Mouse (Mus musculus): ENCODE data around the gene Lrmda. TPM values are rescaled to one million over a fixed set of nuclear protein-coding genes. Genes with fewer than 3 reads are reported as not detected.

Lrmda gene
- polyA plus RNA-seq, 1 experiment, result 0.65 TPM

DNA sequence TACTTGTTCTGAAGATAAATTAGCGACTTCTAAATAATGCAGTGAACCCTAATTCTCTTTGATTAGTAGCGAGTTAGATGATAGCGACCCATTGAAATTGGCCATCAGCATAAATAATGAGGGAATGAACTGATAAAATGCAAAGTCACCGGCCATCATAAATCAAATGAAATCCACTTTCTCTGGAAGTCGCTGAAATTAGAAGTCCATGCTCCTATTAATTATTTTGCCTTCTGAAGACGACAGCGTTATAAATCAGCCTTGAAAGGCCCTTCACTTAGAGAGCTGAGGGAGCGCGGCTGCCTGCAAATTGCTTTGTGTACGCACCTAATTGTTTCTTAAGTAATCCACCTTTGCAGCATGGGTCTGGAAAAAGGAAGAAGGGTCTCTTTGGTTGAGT, 374.1 kb downstream of the Lrmda start:
- Histone ChIP-seq H3K27ac (ENCODE audit: insufficient read depth, low read length) (no peak overlapping the region), H3K4me3 (ENCODE audit: insufficient read depth, low read length) (no peak overlapping the region), H3K4me1 (ENCODE audit: control insufficient read depth, insufficient read depth, low read length) (no peaks in the 10 kb centered on the region)
- TF ChIP-seq CTCF (IDR thresholded peaks at IDR 0.05; ENCODE audit: extremely low read depth, insufficient read depth, low read length), result no peak
- TF ChIP-seq POLR2A (IDR thresholded peaks at IDR 0.05; ENCODE audit: extremely low read depth, insufficient read depth, low read length), result no peak

- H3K4me1 ChIP-seq (ENCODE audit: control insufficient read depth, insufficient read depth, low read length), result no peaks in the 10 kb centered on the region
- no peak for TF ChIP-seq CTCF (IDR thresholded peaks at IDR 0.05; ENCODE audit: extremely low read depth, insufficient read depth, low read length)
- TF ChIP-seq POLR2A (IDR thresholded peaks at IDR 0.05; ENCODE audit: extremely low read depth, insufficient read depth, low read length), result no peak
Observed at GRCm38 (mm10) chr14:22402411-22402810, 382.9 kb downstream of the Lrmda start.

DNA sequence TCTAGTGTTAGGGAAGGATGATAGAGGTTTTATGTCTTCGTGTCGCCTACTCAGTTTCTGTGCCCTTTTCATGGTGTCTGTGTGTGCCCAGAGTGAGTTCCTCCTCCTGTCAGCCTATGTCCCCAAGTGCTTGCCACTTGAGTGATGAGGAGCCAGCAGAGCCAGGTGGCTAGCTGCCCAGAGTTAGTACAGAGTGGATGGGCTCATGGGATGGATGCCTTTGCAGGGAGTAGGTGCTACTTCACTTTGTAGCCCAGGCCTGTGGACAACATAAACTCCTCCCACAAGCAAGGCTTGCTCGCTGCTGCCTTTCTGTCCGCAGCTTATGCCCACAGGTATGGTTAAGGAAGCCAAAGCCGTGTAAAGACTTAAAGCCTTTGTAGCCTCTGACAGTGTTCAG, 387.1 kb downstream of the Lrmda start:
- no peaks in the 10 kb centered on the region for H3K4me1 ChIP-seq (ENCODE audit: control insufficient read depth, insufficient read depth, low read length)
- no peak overlapping the region for H3K27ac ChIP-seq (ENCODE audit: insufficient read depth, low read length)
- no peak overlapping the region for H3K4me3 ChIP-seq (ENCODE audit: insufficient read depth, low read length)
- TF ChIP-seq POLR2A (IDR thresholded peaks at IDR 0.05; ENCODE audit: extremely low read depth, insufficient read depth, low read length), result no peak
- no peak for TF ChIP-seq CTCF (IDR thresholded peaks at IDR 0.05; ENCODE audit: extremely low read depth, insufficient read depth, low read length)

More at GRCm38 (mm10) chr14:22402411-22402810, 382.9 kb downstream of the Lrmda start:
- no peak overlapping the region for H3K4me3 ChIP-seq (ENCODE audit: insufficient read depth, low read length)
- H3K27ac ChIP-seq (ENCODE audit: insufficient read depth, low read length), result no peak overlapping the region

- no peaks in the 10 kb centered on the region for H3K4me1 ChIP-seq (ENCODE audit: control insufficient read depth, insufficient read depth, low read length)
- TF ChIP-seq CTCF (IDR thresholded peaks at IDR 0.05; ENCODE audit: extremely low read depth, insufficient read depth, low read length) (no peak), POLR2A (IDR thresholded peaks at IDR 0.05; ENCODE audit: extremely low read depth, insufficient read depth, low read length) (no peak)
Observed at GRCm38 (mm10) chr14:22410826-22411225, 391.3 kb downstream of the Lrmda start.

GRCm38 (mm10) chr14:22413220-22413619, 393.7 kb downstream of the Lrmda start:
- TF ChIP-seq POLR2A (IDR thresholded peaks at IDR 0.05; ENCODE audit: extremely low read depth, insufficient read depth, low read length), result no peak
- no peak for TF ChIP-seq CTCF (IDR thresholded peaks at IDR 0.05; ENCODE audit: extremely low read depth, insufficient read depth, low read length)

More at GRCm38 (mm10) chr14:22410826-22411225, 391.3 kb downstream of the Lrmda start:
- Histone ChIP-seq H3K27ac (ENCODE audit: insufficient read depth, low read length) (no peak overlapping the region), H3K4me3 (ENCODE audit: insufficient read depth, low read length) (no peak overlapping the region)

GRCm38 (mm10) chr14:22417706-22418105, 398.2 kb downstream of the Lrmda start:
- Histone ChIP-seq H3K27ac (ENCODE audit: insufficient read depth, low read length) (no peak overlapping the region), H3K4me1 (ENCODE audit: control insufficient read depth, insufficient read depth, low read length) (no peaks in the 10 kb centered on the region), H3K4me3 (ENCODE audit: insufficient read depth, low read length) (no peak overlapping the region)
- no peak for TF ChIP-seq CTCF (IDR thresholded peaks at IDR 0.05; ENCODE audit: extremely low read depth, insufficient read depth, low read length)
- TF ChIP-seq POLR2A (IDR thresholded peaks at IDR 0.05; ENCODE audit: extremely low read depth, insufficient read depth, low read length), result no peak

More at GRCm38 (mm10) chr14:22413220-22413619, 393.7 kb downstream of the Lrmda start:
- Histone ChIP-seq H3K4me3 (ENCODE audit: insufficient read depth, low read length) (no peak overlapping the region), H3K4me1 (ENCODE audit: control insufficient read depth, insufficient read depth, low read length) (no peaks in the 10 kb centered on the region), H3K27ac (ENCODE audit: insufficient read depth, low read length) (no peak overlapping the region)

DNA sequence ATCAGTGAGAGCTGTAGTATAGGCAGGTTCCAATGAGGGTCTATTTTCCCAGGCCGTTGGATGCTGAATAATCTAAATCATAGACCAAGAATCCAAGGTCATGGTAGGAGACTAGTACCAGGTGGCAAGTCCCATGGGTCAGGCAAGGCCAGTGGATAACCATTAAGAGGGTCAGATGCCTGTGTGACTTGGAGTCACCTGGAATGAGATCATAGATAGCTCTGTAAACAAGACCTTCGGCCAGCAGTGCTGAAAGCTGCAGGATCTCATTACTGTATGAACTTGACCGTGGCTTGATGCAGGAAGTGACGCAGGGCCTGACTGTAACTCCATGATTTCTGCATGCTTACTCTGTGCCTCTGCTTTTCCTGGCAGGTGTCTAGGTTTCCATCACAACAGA, 402.2 kb downstream of the Lrmda start:
- no peak for TF ChIP-seq POLR2A (IDR thresholded peaks at IDR 0.05; ENCODE audit: extremely low read depth, insufficient read depth, low read length)
- TF ChIP-seq CTCF (IDR thresholded peaks at IDR 0.05; ENCODE audit: extremely low read depth, insufficient read depth, low read length), result no peak
- Histone ChIP-seq H3K4me3 (ENCODE audit: insufficient read depth, low read length) (no peak overlapping the region), H3K27ac (ENCODE audit: insufficient read depth, low read length) (no peak overlapping the region), H3K4me1 (ENCODE audit: control insufficient read depth, insufficient read depth, low read length) (no peaks in the 10 kb centered on the region)

DNA sequence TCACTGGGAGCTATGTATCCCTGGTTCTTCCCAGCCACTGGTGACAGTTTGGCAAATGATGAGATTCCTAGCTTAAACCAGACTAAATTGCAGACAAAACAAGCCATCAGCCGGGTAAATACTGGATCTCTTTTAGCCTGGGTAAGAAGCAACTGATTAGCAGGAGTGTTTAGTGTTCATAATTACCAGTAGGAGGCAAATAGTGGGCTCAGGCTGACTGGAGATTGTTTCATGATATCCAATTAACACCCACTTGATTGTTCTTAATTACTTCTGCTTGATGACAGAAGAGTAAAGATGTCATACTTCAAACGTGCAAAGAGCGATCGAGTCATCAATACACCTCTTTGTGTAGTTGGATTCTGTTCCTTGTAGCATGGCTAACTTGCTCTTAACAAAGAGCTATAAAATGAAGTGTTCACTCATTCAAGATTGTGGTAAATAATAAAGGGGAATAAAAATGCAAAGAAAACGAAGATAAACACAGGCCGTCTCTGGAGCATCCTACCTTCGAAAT, 405.6 kb downstream of the Lrmda start:
- H3K4me3 ChIP-seq (ENCODE audit: insufficient read depth, low read length), result no peak overlapping the region
- TF ChIP-seq POLR2A (IDR thresholded peaks at IDR 0.05; ENCODE audit: extremely low read depth, insufficient read depth, low read length) (no peak), CTCF (IDR thresholded peaks at IDR 0.05; ENCODE audit: extremely low read depth, insufficient read depth, low read length) (no peak)
- H3K27ac ChIP-seq (ENCODE audit: insufficient read depth, low read length), result no peak overlapping the region
- no peaks in the 10 kb centered on the region for H3K4me1 ChIP-seq (ENCODE audit: control insufficient read depth, insufficient read depth, low read length)

DNA sequence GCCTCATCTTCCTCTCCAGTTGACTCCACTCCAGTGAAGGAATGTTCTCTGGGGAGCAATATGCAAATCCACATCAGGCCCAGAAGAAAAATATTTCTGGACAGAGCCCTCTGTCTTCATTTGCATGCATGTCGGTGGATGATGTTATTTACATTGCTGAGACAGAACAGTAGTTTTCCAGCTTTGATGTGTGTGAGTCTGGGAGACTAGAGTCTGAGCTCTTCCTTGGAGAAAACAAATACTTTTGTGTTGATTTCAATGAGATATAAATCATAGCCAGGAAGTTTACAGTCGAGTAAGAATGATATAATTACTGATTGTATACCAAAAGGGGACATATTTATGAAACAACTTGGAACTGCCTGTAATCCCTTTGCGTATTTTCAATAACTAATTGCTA, 415.9 kb downstream of the Lrmda start:
- Histone ChIP-seq H3K27ac (ENCODE audit: insufficient read depth, low read length) (no peak overlapping the region), H3K4me1 (ENCODE audit: control insufficient read depth, insufficient read depth, low read length) (no peaks in the 10 kb centered on the region), H3K4me3 (ENCODE audit: insufficient read depth, low read length) (no peak overlapping the region)
- TF ChIP-seq POLR2A (IDR thresholded peaks at IDR 0.05; ENCODE audit: extremely low read depth, insufficient read depth, low read length), result no peak
- TF ChIP-seq CTCF (IDR thresholded peaks at IDR 0.05; ENCODE audit: extremely low read depth, insufficient read depth, low read length), result no peak

DNA sequence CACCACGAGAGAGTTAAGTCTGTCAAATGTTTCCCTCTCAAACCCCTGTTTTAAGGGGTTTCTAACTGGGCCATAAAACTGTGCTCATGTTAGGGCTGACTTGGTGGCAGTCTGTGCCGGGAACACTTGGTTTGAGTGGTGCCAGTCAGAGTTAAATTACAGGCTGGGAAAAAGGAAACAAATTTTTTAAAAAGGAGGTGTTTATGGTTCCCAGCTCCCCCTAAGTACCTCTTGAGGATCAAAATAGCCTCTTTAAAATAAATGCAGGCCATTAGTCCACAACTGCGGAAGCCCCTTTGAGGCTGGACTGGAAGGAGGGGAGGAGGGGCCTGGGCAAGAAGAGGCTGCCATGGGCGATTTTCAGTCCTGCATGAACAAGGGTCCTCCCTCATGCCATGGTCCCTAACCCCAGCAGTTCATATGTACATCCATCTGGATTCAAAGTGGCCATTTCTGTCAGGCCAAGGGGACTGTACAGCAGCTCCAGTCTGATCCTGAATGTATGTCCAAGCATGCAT, 416.4 kb downstream of the Lrmda start:
- no peak for TF ChIP-seq POLR2A (IDR thresholded peaks at IDR 0.05; ENCODE audit: extremely low read depth, insufficient read depth, low read length)
- TF ChIP-seq CTCF (IDR thresholded peaks at IDR 0.05; ENCODE audit: extremely low read depth, insufficient read depth, low read length), result no peak

More for the DNA sequence above, 416.4 kb downstream of the Lrmda start:
- H3K27ac ChIP-seq (ENCODE audit: insufficient read depth, low read length), result no peak overlapping the region
- no peaks in the 10 kb centered on the region for H3K4me1 ChIP-seq (ENCODE audit: control insufficient read depth, insufficient read depth, low read length)
- H3K4me3 ChIP-seq (ENCODE audit: insufficient read depth, low read length), result no peak overlapping the region
